ENCODE assay signal across 9 mouse cellular contexts in the genomic region with DNA sequence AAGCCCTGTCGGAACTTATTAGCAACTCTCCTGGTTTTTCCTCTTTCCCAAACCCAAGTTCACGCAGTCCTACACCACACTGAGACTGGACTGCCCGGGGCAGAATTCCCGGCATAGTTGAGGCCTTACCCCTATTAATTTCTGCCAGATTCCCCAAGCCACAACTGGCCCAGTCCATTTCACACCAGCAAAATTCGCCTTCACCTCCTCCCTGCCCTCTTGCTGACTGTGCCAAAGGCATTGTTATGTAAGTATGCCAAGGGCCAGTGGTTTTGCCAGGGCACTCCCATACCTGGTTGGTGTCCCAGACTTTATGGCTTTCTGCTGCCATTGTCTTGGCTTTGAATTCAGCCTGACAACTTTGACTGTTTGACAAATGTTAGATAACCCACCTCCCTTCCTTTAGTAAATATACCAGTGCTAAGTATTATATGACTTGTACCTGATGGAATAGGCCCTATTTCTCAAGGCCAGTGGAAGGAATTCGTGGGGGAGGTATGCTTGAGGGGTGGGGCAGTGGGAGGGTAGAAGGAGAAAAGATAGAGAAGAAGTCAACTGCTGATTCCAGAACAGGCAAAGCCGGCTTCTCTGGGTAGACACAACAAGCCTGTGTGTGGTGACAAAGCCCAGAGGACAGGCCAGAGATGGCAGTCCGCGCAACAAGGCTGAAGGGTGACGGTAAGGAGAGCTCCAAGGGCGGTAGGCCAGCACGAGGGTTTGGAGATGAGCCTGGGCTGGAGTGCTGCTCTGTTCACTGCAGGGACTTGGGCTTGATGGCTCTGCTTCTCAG.
DNase-seq lines count a peak whose midpoint lies in the region; ATAC-seq and TF ChIP-seq lines count a peak whose summit lies in the region.
"Had no signal": no experiment of that assay in that cellular context is flagged by ENCODE, and none has a peak within 500 bp of the region (broad histone marks: within the 10 kb centered on the region; RNA-seq: fewer than 3 reads in every experiment).

No protein-coding gene starts in this region.

- DNase-seq in CH12.LX (ENCODE audit: extremely low read depth): no peak
- DNase-seq in forelimb bud, embryonic 11.5 days (ENCODE audit: low read depth, low spot score): peak; percentile 55
- DNase-seq in B cell, adult 2 months: no peak
- DNase-seq in embryo, embryonic 11 days: no peak
- no peak for DNase-seq in testis, postnatal 14 days (ENCODE audit: low spot score)

- H3K27me3 ChIP-seq in forebrain, embryonic 12.5 days: no peaks in the 10 kb centered on the region
- no peaks in the 10 kb centered on the region for H3K27me3 ChIP-seq in forebrain, embryonic 13.5 days
- no peaks in the 10 kb centered on the region for H3K27me3 ChIP-seq in CH12.LX (replicated peaks)
- no peaks in the 10 kb centered on the region for H3K27me3 ChIP-seq in limb, embryonic 15.5 days
- H3K27me3 ChIP-seq: heart, embryonic 15.5 days had no signal

- no peaks in the 10 kb centered on the region for H3K36me3 ChIP-seq in forebrain, embryonic 12.5 days (replicated peaks)
- H3K36me3 ChIP-seq in forebrain, embryonic 13.5 days (ENCODE audit: poor library complexity, severe bottlenecking): no peaks in the 10 kb centered on the region
- H3K36me3 ChIP-seq in CH12.LX (replicated peaks in 1 of 2; ENCODE audit: control insufficient read depth in 1 of 2, insufficient read depth in 1 of 2, low read length in 1 of 2): peaks cover 4 to 52% of the 10 kb centered on the region in 2 experiments
- no peaks in the 10 kb centered on the region for H3K36me3 ChIP-seq in limb, embryonic 15.5 days
- H3K36me3 ChIP-seq: heart, embryonic 15.5 days had no signal

- H3K27ac ChIP-seq in forebrain, embryonic 12.5 days: 0 out of 2 replicates have a peak overlapping the region, but pooled peaks have one; percentile 25
- no peak overlapping the region for H3K27ac ChIP-seq in forebrain, embryonic 13.5 days
- H3K27ac ChIP-seq in CH12.LX (ENCODE audit: insufficient read depth, low read depth): peak overlapping the region; percentile 19
- H3K27ac ChIP-seq in limb, embryonic 15.5 days: peak overlapping the region; percentile 50; the same call in 1 of the 2 replicates
- H3K27ac ChIP-seq: heart, embryonic 15.5 days had no signal

- no peak for ATAC-seq in forebrain, embryonic 12.5 days (ENCODE audit: low FRiP score)
- ATAC-seq in forebrain, embryonic 13.5 days: no peak
- no peak for ATAC-seq in limb, embryonic 15.5 days (ENCODE audit: insufficient number of reproducible peaks, low FRiP score, low TSS enrichment, low read depth)

- peaks cover 20% of the 10 kb centered on the region for H3K79me2 ChIP-seq in CH12.LX (replicated peaks; ENCODE audit: control insufficient read depth, extremely low read depth, insufficient read depth, poor library complexity, severe bottlenecking)

- in situ Hi-C loops in CH12.LX (cut with MboI; ENCODE audit: low pct_ligation_motif_present, low pct_unique_long_range_greater_than_20kb, low sequenced_read_pairs): no loop called here

- WGBS in forebrain, embryonic 12.5 days: 77% methylated on average over 12 of the region's 12 CpGs
- WGBS in forebrain, embryonic 13.5 days: 84% methylated on average over 12 of the region's 12 CpGs
- 50% methylated on average over 12 of the region's 12 CpGs for WGBS in limb, embryonic 15.5 days

- TF ChIP-seq EP300 in CH12.LX (IDR thresholded peaks at IDR 0.05; ENCODE audit: low read length): no peak

- H3K9ac ChIP-seq in forebrain, embryonic 12.5 days: no peak overlapping the region
- H3K9ac ChIP-seq in forebrain, embryonic 13.5 days: no peak overlapping the region
- H3K9ac ChIP-seq in CH12.LX (ENCODE audit: insufficient read depth, low read depth): no peak overlapping the region
- no peak overlapping the region for H3K9ac ChIP-seq in limb, embryonic 15.5 days
- H3K9ac ChIP-seq: heart, embryonic 15.5 days had no signal

- no peak for TF ChIP-seq POLR2A in CH12.LX (IDR thresholded peaks at IDR 0.05; ENCODE audit: low read depth, low read length)

- H3K4me2 ChIP-seq in forebrain, embryonic 12.5 days: no peak overlapping the region
- H3K4me2 ChIP-seq in forebrain, embryonic 13.5 days: no peak overlapping the region
- H3K4me2 ChIP-seq in CH12.LX (ENCODE audit: insufficient read depth, low read depth, poor library complexity, severe bottlenecking): peak overlapping the region; percentile 73; the same call in 1 of the 2 replicates
- H3K4me2 ChIP-seq in limb, embryonic 15.5 days: 0 out of 2 replicates have a peak overlapping the region, but pooled peaks have one; percentile 4
- H3K4me2 ChIP-seq: heart, embryonic 15.5 days had no signal

- TF ChIP-seq RAD21 in CH12.LX (IDR thresholded peaks at IDR 0.05; ENCODE audit: low read depth, low read length): no peak

- H3K9me3 ChIP-seq in forebrain, embryonic 12.5 days: no peaks in the 10 kb centered on the region
- no peaks in the 10 kb centered on the region for H3K9me3 ChIP-seq in forebrain, embryonic 13.5 days (replicated peaks)
- H3K9me3 ChIP-seq in CH12.LX (replicated peaks; ENCODE audit: low read length): no peaks in the 10 kb centered on the region
- H3K9me3 ChIP-seq in limb, embryonic 15.5 days: no peaks in the 10 kb centered on the region
- H3K9me3 ChIP-seq: heart, embryonic 15.5 days had no signal

- dilution Hi-C loops in CH12.LX (cut with MboI; ENCODE audit: extremely low pct_ligation_motif_present, extremely low pct_unique_long_range_greater_than_20kb, low sequenced_read_pairs): no loop called here

- TF ChIP-seq CTCF in CH12.LX (conservative IDR thresholded peaks at IDR 0.05 in 1 of 2, IDR thresholded peaks at IDR 0.05 in 1 of 2; ENCODE audit: low read depth in 2 of 2, low read length in 2 of 2): no peak

- peaks cover 20% of the 10 kb centered on the region for H3K4me1 ChIP-seq in forebrain, embryonic 12.5 days
- H3K4me1 ChIP-seq in forebrain, embryonic 13.5 days: peaks cover 27% of the 10 kb centered on the region
- H3K4me1 ChIP-seq in CH12.LX (ENCODE audit: control insufficient read depth in 1 of 2, insufficient read depth in 2 of 2): peaks cover 21 to 66% of the 10 kb centered on the region in 2 experiments
- H3K4me1 ChIP-seq in limb, embryonic 15.5 days: peaks cover 26% of the 10 kb centered on the region

- no peak overlapping the region for H3K4me3 ChIP-seq in forebrain, embryonic 12.5 days (replicated peaks)
- no peak overlapping the region for H3K4me3 ChIP-seq in forebrain, embryonic 13.5 days
- no peak overlapping the region for H3K4me3 ChIP-seq in CH12.LX (replicated peaks in 1 of 3; ENCODE audit: low read depth in 2 of 3, low read length in 2 of 3, poor library complexity in 1 of 3)
- peak overlapping the region; percentile 7; the same call in 1 of the 2 replicates for H3K4me3 ChIP-seq in limb, embryonic 15.5 days
- H3K4me3 ChIP-seq: heart, embryonic 15.5 days had no signal

TF ChIP-seq in CH12.LX, 34 proteins besides CTCF, POLR2A, EP300 and RAD21:
- TF ChIP-seq MAFK (IDR thresholded peaks at IDR 0.05; ENCODE audit: insufficient replicate concordance, low read length) (no peak), MXI1 (IDR thresholded peaks at IDR 0.05; ENCODE audit: low read depth, low read length) (no peak), MYC (IDR thresholded peaks at IDR 0.05; ENCODE audit: low read depth, low read length) (no peak), TBP (conservative IDR thresholded peaks at IDR 0.05; ENCODE audit: low read depth, low read length) (no peak)

Comparison
In these comparisons a context has a peak if more than half of its experiments do, and no peak if none do; other contexts are left out.
1. H3K4me2 ChIP-seq: peak in CH12.LX (single experiment) and limb, embryonic 15.5 days (single experiment); none in forebrain, embryonic 12.5 days (single experiment) and forebrain, embryonic 13.5 days (single experiment).